In genomic region chr1:168078746-168079393, GRCm38 (mm10) we compare ENCODE assay signal across 15 mouse cellular contexts.
DNase-seq lines count a peak whose midpoint lies in the region; TF ChIP-seq lines count a peak whose summit lies in the region.
"Had no signal": no experiment of that assay in that cellular context is flagged by ENCODE, and none has a peak within 500 bp of the region (broad histone marks: within the 10 kb centered on the region; RNA-seq: fewer than 3 reads in every experiment).

No protein-coding gene starts in this region.

- H3K27me3 ChIP-seq in heart, adult 2 months (ENCODE audit: control insufficient read depth, insufficient read depth, low read length) = no peaks in the 10 kb centered on the region
- H3K27me3 ChIP-seq: embryonic facial prominence, embryonic 12.5 days; forebrain, embryonic 13.5 days; forebrain, embryonic 15.5 days had no signal

- H3K4me1 ChIP-seq in heart, adult 2 months (ENCODE audit: control insufficient read depth, insufficient read depth, low read length) = no peaks in the 10 kb centered on the region
- H3K4me1 ChIP-seq: embryonic facial prominence, embryonic 12.5 days; forebrain, embryonic 13.5 days; forebrain, embryonic 15.5 days had no signal

- no peak for TF ChIP-seq EP300 in heart, adult 2 months (IDR thresholded peaks at IDR 0.05; ENCODE audit: insufficient read depth, low read depth, low read length)

- TF ChIP-seq POLR2A in heart, adult 2 months (IDR thresholded peaks at IDR 0.05; ENCODE audit: insufficient read depth, low read depth, low read length) = no peak

- DNase-seq in cerebellum, postnatal 14 days = peak; percentile 22 to 32
- DNase-seq in cerebellum, adult 9-10 months = no peak
- DNase-seq in heart, adult 11 months = peak; percentile 64
- no peak for DNase-seq in heart, adult 2 months
- DNase-seq in left cerebral cortex, postnatal 14 days (ENCODE audit: low spot score in 2 of 2) = no peak
- DNase-seq: adrenal gland, adult 2 months; adrenal gland, postnatal 10 days; cerebellum, adult 11-12 months; cerebellum, adult 2 months; cerebellum, postnatal 25 days; forebrain, postnatal 0 days had no signal

- H3K4me3 ChIP-seq in heart, adult 2 months = no peak overlapping the region
- H3K4me3 ChIP-seq: embryonic facial prominence, embryonic 10.5 days; embryonic facial prominence, embryonic 12.5 days; forebrain, embryonic 13.5 days; forebrain, embryonic 15.5 days had no signal

- 85% methylated on average over 10 of the region's 10 CpGs for WGBS in heart, adult 2 months

- no peak for TF ChIP-seq CTCF in heart, adult 2 months (IDR thresholded peaks at IDR 0.05)

- H3K79me2 ChIP-seq in heart, adult 2 months (replicated peaks; ENCODE audit: control insufficient read depth, insufficient read depth, low read length) = no peaks in the 10 kb centered on the region

- intact Hi-C loops in heart, adult 2 months (cut with DNase I) = no loop called here
- intact Hi-C loops in left cerebral cortex, postnatal 14 days (cut with DNase I) = no loop called here

- no peaks in the 10 kb centered on the region for H3K36me3 ChIP-seq in heart, adult 2 months (ENCODE audit: control insufficient read depth, insufficient read depth, low read length)
- H3K36me3 ChIP-seq: embryonic facial prominence, embryonic 10.5 days; embryonic facial prominence, embryonic 12.5 days; forebrain, embryonic 15.5 days had no signal

- H3K9ac ChIP-seq in heart, adult 2 months (ENCODE audit: low read depth, low read length) = no peak overlapping the region
- H3K9ac ChIP-seq: embryonic facial prominence, embryonic 12.5 days; forebrain, embryonic 13.5 days; forebrain, embryonic 15.5 days; forebrain, postnatal 0 days had no signal

- H3K27ac ChIP-seq in heart, adult 2 months = no peak overlapping the region
- H3K27ac ChIP-seq: embryonic facial prominence, embryonic 10.5 days; embryonic facial prominence, embryonic 12.5 days; forebrain, embryonic 13.5 days; forebrain, embryonic 15.5 days had no signal

Comparison
In these comparisons a context has a peak if more than half of its experiments do, and no peak if none do; other contexts are left out.
1. DNase-seq: peak in cerebellum, postnatal 14 days (2 of 2) and heart, adult 11 months (single experiment); none in cerebellum, adult 9-10 months (single experiment), heart, adult 2 months (0 of 2) and left cerebral cortex, postnatal 14 days (0 of 2).